Mouse (Mus musculus): ENCODE measurements at regions not wholly inside any gene's neighbourhood (a gene's known extent, or its start where the extent isn't known, plus 50 kb on each side); places are given as distances from the start of the nearest gene placed in this dataset.

DNA sequence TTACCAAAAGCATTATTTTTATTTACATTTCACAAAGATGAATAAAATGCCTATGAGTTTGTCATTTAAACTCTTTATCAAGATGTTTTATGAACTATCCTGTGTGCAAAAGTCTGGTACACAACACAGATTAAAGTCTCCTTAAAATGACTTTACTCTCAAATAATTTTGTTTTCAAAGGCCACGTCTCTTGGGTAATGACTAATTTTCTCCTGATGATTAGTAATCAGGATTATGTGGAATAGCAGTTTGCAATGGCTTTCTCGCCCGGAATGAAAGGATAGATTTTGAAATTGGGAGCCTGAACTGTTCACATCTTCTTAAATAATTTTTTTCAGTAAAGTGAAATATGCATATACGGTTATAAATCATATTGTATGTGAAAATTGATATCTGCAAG lies 225.8 kb upstream of the Adamts5 start:
- no peaks in the 10 kb centered on the region for H3K27me3 ChIP-seq (ENCODE audit: control insufficient read depth, insufficient read depth, low read length)
- no peaks in the 10 kb centered on the region for H3K36me3 ChIP-seq (ENCODE audit: control insufficient read depth, insufficient read depth, low read length)
- H3K4me1 ChIP-seq (ENCODE audit: control insufficient read depth, insufficient read depth, low read length), result no peaks in the 10 kb centered on the region
- H3K4me3 ChIP-seq (ENCODE audit: control insufficient read depth, low read depth, low read length), result no peak overlapping the region
- no peak for TF ChIP-seq POLR2A (IDR thresholded peaks at IDR 0.05; ENCODE audit: control insufficient read depth, low read depth, low read length)
- no peak for TF ChIP-seq CTCF (IDR thresholded peaks at IDR 0.05; ENCODE audit: control insufficient read depth, insufficient read depth, insufficient replicate concordance, low read depth, low read length)
- H3K27ac ChIP-seq (ENCODE audit: control insufficient read depth, insufficient read depth, low read depth, low read length), result no peak overlapping the region

GRCm38 (mm10) chr16:86124182-86124581 lies 222.6 kb upstream of the Adamts5 start:
- Histone ChIP-seq H3K4me1 (ENCODE audit: control insufficient read depth, insufficient read depth, low read length) (no peaks in the 10 kb centered on the region), H3K27ac (ENCODE audit: control insufficient read depth, insufficient read depth, low read depth, low read length) (no peak overlapping the region), H3K27me3 (ENCODE audit: control insufficient read depth, insufficient read depth, low read length) (no peaks in the 10 kb centered on the region), H3K36me3 (ENCODE audit: control insufficient read depth, insufficient read depth, low read length) (no peaks in the 10 kb centered on the region), H3K4me3 (ENCODE audit: control insufficient read depth, low read depth, low read length) (no peak overlapping the region)
- TF ChIP-seq CTCF (IDR thresholded peaks at IDR 0.05; ENCODE audit: control insufficient read depth, insufficient read depth, insufficient replicate concordance, low read depth, low read length) (no peak), POLR2A (IDR thresholded peaks at IDR 0.05; ENCODE audit: control insufficient read depth, low read depth, low read length) (no peak)

- no peak overlapping the region for H3K4me3 ChIP-seq (ENCODE audit: control insufficient read depth, low read depth, low read length)
- no peaks in the 10 kb centered on the region for H3K36me3 ChIP-seq (ENCODE audit: control insufficient read depth, insufficient read depth, low read length)
- TF ChIP-seq CTCF (IDR thresholded peaks at IDR 0.05; ENCODE audit: control insufficient read depth, insufficient read depth, insufficient replicate concordance, low read depth, low read length) (no peak), POLR2A (IDR thresholded peaks at IDR 0.05; ENCODE audit: control insufficient read depth, low read depth, low read length) (no peak)
- H3K27ac ChIP-seq (ENCODE audit: control insufficient read depth, insufficient read depth, low read depth, low read length), result no peak overlapping the region
- H3K27me3 ChIP-seq (ENCODE audit: control insufficient read depth, insufficient read depth, low read length), result no peaks in the 10 kb centered on the region
- no peaks in the 10 kb centered on the region for H3K4me1 ChIP-seq (ENCODE audit: control insufficient read depth, insufficient read depth, low read length)
Measured at GRCm38 (mm10) chr16:86122936-86123335, 221.3 kb upstream of the Adamts5 start.

DNA sequence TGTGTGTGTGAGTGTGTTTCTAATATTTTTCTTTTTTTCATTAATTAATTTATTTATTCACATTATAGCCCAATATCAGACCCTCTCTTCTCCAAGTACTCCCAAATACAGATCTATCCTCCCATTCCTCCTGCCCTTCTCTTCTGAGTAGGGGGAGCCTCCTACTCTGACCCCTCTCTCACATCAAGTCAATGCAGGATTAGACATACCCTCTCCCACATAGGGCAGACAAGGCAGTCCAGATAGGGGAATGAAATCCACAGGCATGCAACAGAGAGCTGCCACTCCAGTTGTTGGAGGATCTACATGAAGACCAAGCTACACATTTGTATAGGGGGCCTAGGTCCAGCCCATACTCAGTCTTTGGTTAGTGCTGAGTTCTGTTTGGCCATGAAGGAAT lies 216.3 kb upstream of the Adamts5 start:
- H3K4me1 ChIP-seq (ENCODE audit: control insufficient read depth, insufficient read depth, low read length), result no peaks in the 10 kb centered on the region
- H3K4me3 ChIP-seq (ENCODE audit: control insufficient read depth, low read depth, low read length), result no peak overlapping the region
- H3K27ac ChIP-seq (ENCODE audit: control insufficient read depth, insufficient read depth, low read depth, low read length), result no peak overlapping the region
- TF ChIP-seq POLR2A (IDR thresholded peaks at IDR 0.05; ENCODE audit: control insufficient read depth, low read depth, low read length), result no peak
- no peaks in the 10 kb centered on the region for H3K27me3 ChIP-seq (ENCODE audit: control insufficient read depth, insufficient read depth, low read length)
- no peaks in the 10 kb centered on the region for H3K36me3 ChIP-seq (ENCODE audit: control insufficient read depth, insufficient read depth, low read length)

- Histone ChIP-seq H3K27ac (ENCODE audit: control insufficient read depth, insufficient read depth, low read depth, low read length) (no peak overlapping the region), H3K4me3 (ENCODE audit: control insufficient read depth, low read depth, low read length) (no peak overlapping the region), H3K27me3 (ENCODE audit: control insufficient read depth, insufficient read depth, low read length) (no peaks in the 10 kb centered on the region), H3K36me3 (ENCODE audit: control insufficient read depth, insufficient read depth, low read length) (no peaks in the 10 kb centered on the region), H3K4me1 (ENCODE audit: control insufficient read depth, insufficient read depth, low read length) (no peaks in the 10 kb centered on the region)
- TF ChIP-seq CTCF (IDR thresholded peaks at IDR 0.05; ENCODE audit: control insufficient read depth, insufficient read depth, insufficient replicate concordance, low read depth, low read length), result no peak
- TF ChIP-seq POLR2A (IDR thresholded peaks at IDR 0.05; ENCODE audit: control insufficient read depth, low read depth, low read length), result no peak
Measured at GRCm38 (mm10) chr16:86115587-86116376, 214.2 kb upstream of the Adamts5 start.

DNA sequence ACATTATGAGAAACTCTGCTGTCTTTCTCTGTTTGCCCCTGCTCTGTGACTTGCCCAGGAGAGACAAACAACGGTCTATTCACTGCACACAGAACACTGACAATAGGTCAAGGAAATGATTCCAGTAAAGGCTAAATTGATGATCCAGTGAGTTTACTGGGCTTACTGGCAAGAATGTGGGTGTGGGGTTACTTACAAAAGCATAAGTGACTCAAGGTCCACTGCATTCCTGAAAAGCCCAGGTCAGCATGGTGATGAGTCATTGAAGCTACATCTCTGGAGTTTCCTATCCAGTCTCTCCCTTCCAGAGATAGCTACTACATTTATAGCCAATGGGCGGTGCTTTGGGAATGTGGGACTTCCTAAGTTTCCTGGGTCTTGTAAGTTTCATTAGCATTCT lies 192.8 kb upstream of the Adamts5 start:
- Histone ChIP-seq H3K4me3 (ENCODE audit: control insufficient read depth, low read depth, low read length) (no peak overlapping the region), H3K27me3 (ENCODE audit: control insufficient read depth, insufficient read depth, low read length) (no peaks in the 10 kb centered on the region), H3K36me3 (ENCODE audit: control insufficient read depth, insufficient read depth, low read length) (no peaks in the 10 kb centered on the region), H3K27ac (ENCODE audit: control insufficient read depth, insufficient read depth, low read depth, low read length) (no peak overlapping the region), H3K4me1 (ENCODE audit: control insufficient read depth, insufficient read depth, low read length) (no peaks in the 10 kb centered on the region)
- TF ChIP-seq CTCF (IDR thresholded peaks at IDR 0.05; ENCODE audit: control insufficient read depth, insufficient read depth, insufficient replicate concordance, low read depth, low read length) (no peak), POLR2A (IDR thresholded peaks at IDR 0.05; ENCODE audit: control insufficient read depth, low read depth, low read length) (no peak)

GRCm38 (mm10) chr16:86090175-86090574 lies 188.5 kb upstream of the Adamts5 start:
- no peaks in the 10 kb centered on the region for H3K36me3 ChIP-seq (ENCODE audit: control insufficient read depth, insufficient read depth, low read length)
- H3K27me3 ChIP-seq (ENCODE audit: control insufficient read depth, insufficient read depth, low read length), result no peaks in the 10 kb centered on the region
- TF ChIP-seq POLR2A (IDR thresholded peaks at IDR 0.05; ENCODE audit: control insufficient read depth, low read depth, low read length) (no peak), CTCF (IDR thresholded peaks at IDR 0.05; ENCODE audit: control insufficient read depth, insufficient read depth, insufficient replicate concordance, low read depth, low read length) (no peak)
- no peak overlapping the region for H3K27ac ChIP-seq (ENCODE audit: control insufficient read depth, insufficient read depth, low read depth, low read length)
- no peaks in the 10 kb centered on the region for H3K4me1 ChIP-seq (ENCODE audit: control insufficient read depth, insufficient read depth, low read length)
- H3K4me3 ChIP-seq (ENCODE audit: control insufficient read depth, low read depth, low read length), result no peak overlapping the region
